Mouse (Mus musculus) cerebellum, adult 11 months (tissue): ENCODE results near the gene Gm17545.

Source experiments
- DNase-seq: peaks from one replicate; pipeline ENCODE4 v3.0.0; 2022

The Gm17545 gene

GRCm38 (mm10) chr9:22497021-22497767 is 43.1 kb downstream of the Gm17545 start:
- DNase-seq: no peak

DNA sequence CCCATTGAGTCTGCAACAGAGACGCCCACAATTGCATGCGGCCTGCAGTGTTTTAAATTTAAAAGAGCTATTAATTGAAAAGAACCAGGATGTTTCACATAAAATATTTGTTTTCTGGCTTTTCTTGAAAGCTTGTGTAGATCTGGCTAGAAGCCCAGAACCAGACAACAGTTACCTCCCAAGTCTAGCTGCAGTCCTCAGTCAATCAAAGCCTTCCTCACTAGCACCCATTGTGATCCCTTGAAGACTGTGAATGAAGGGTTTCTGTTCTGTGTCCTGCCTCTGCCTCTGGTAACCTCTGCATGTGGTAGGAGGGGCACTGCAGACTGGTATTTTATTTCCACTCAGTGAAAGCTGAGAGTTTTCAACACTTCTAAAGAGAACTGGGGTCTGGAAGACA is 48.9 kb downstream of the Gm17545 start:
- no peak for DNase-seq

- no peak for DNase-seq
Measured at GRCm38 (mm10) chr9:22503581-22503980, 49.5 kb downstream of the Gm17545 start.

DNA sequence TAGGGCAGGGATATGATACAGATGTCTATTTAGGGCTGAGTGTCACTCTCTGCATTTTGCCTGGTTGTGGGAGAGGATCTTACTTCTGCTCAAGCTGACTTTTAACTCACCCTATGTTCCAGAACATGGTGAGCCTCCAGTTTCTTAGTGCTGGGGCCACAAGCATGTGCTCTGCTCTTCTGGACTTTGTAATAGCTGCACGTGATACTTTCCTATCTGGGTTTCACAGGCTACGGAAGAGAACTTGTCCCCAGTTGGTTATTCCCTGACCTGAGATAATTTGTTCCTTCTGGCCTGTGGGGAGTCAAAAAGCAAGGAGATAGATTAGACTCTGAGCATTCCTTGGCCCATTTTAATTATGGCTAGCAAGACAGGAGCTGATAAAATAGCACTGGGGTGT is 51.5 kb downstream of the Gm17545 start:
- no peak for DNase-seq
